Mouse (Mus musculus): ENCODE results near the gene Gab2.

- TF ChIP-seq EP300 (optimal IDR thresholded peaks at IDR 0.05) (no peak), CTCF (IDR thresholded peaks at IDR 0.05; ENCODE audit: low read depth) (no peak)
These were observed 223.8 kb downstream of the Gab2 start for GRCm38 (mm10) chr7:97305206-97305605.
